In genomic region chr2:14054163-14054562, GRCm38 (mm10) we compare ENCODE assay signal across 14 mouse cellular contexts. TPM values are rescaled to one million over a fixed set of nuclear protein-coding genes. Genes with fewer than 3 reads are reported as not detected.
DNase-seq lines count a peak whose midpoint lies in the region; ATAC-seq and TF ChIP-seq lines count a peak whose summit lies in the region.
"Had no signal": no experiment of that assay in that cellular context is flagged by ENCODE, and none has a peak within 500 bp of the region (broad histone marks: within the 10 kb centered on the region; RNA-seq: fewer than 3 reads in every experiment).

No protein-coding gene starts in this region.

- TF ChIP-seq EP300 in heart, adult 2 months (IDR thresholded peaks at IDR 0.05; ENCODE audit: insufficient read depth, low read depth, low read length), result no peak
- no peak for TF ChIP-seq EP300 in lung, postnatal 0 days (IDR thresholded peaks at IDR 0.05)

- peak overlapping the region; percentile 61; the same call in 1 of the 2 replicates for H3K9ac ChIP-seq in heart, embryonic 11.5 days (ENCODE audit: low read depth, low read length)
- H3K9ac ChIP-seq in heart, adult 2 months (ENCODE audit: low read depth, low read length), result no peak overlapping the region
- no peak overlapping the region for H3K9ac ChIP-seq in lung, postnatal 0 days (replicated peaks; ENCODE audit: low read depth)
- H3K9ac ChIP-seq in liver, embryonic 13.5 days, result no peak overlapping the region; the same call in 1 of the 2 replicates
- H3K9ac ChIP-seq in stomach, embryonic 14.5 days (replicated peaks; ENCODE audit: low read depth, low read length), result no peak overlapping the region

- peak overlapping the region; percentile 77 for H3K4me3 ChIP-seq in heart, embryonic 11.5 days (ENCODE audit: low read depth, low read length)
- H3K4me3 ChIP-seq in heart, adult 2 months, result no peak overlapping the region; the same call in none of the 2 replicates
- no peak overlapping the region for H3K4me3 ChIP-seq in lung, postnatal 0 days (ENCODE audit: low read depth, low read length)
- no peak overlapping the region for H3K4me3 ChIP-seq in lung, adult 2 months (replicated peaks; ENCODE audit: extremely low read depth, low read depth, low read length)
- H3K4me3 ChIP-seq in liver, embryonic 13.5 days (replicated peaks), result peak overlapping the region; percentile 76; the same call in 1 of the 2 replicates
- H3K4me3 ChIP-seq in stomach, embryonic 14.5 days (ENCODE audit: low read depth, low read length), result no peak overlapping the region

- H3K36me3 ChIP-seq in heart, embryonic 11.5 days (ENCODE audit: control insufficient read depth, insufficient read depth, low read length), result no peaks in the 10 kb centered on the region
- no peaks in the 10 kb centered on the region for H3K36me3 ChIP-seq in heart, adult 2 months (ENCODE audit: control insufficient read depth, insufficient read depth, low read length)
- no peaks in the 10 kb centered on the region for H3K36me3 ChIP-seq in lung, postnatal 0 days (ENCODE audit: insufficient read depth, low read length)
- H3K36me3 ChIP-seq in liver, embryonic 13.5 days, result no peaks in the 10 kb centered on the region
- H3K36me3 ChIP-seq in stomach, embryonic 14.5 days (ENCODE audit: control insufficient read depth, insufficient read depth, low read length), result no peaks in the 10 kb centered on the region
- H3K36me3 ChIP-seq: embryonic facial prominence, embryonic 12.5 days had no signal

- no peaks in the 10 kb centered on the region for H3K9me3 ChIP-seq in heart, embryonic 11.5 days (replicated peaks; ENCODE audit: control insufficient read depth, low read length)
- H3K9me3 ChIP-seq in lung, postnatal 0 days (ENCODE audit: low read length), result no peaks in the 10 kb centered on the region
- H3K9me3 ChIP-seq in liver, embryonic 13.5 days (replicated peaks), result no peaks in the 10 kb centered on the region
- H3K9me3 ChIP-seq in stomach, embryonic 14.5 days (ENCODE audit: control insufficient read depth, low read depth, low read length), result no peaks in the 10 kb centered on the region
- H3K9me3 ChIP-seq: embryonic facial prominence, embryonic 12.5 days had no signal

- peak overlapping the region; percentile 97; the same call in 1 of the 2 replicates for H3K27ac ChIP-seq in heart, embryonic 11.5 days (ENCODE audit: low read depth, low read length)
- no peak overlapping the region for H3K27ac ChIP-seq in heart, adult 2 months
- no peak overlapping the region for H3K27ac ChIP-seq in lung, postnatal 0 days (ENCODE audit: low read length)
- H3K27ac ChIP-seq in liver, embryonic 13.5 days, result no peak overlapping the region
- no peak overlapping the region for H3K27ac ChIP-seq in stomach, embryonic 14.5 days (ENCODE audit: low read length)

- TF ChIP-seq POLR2A in heart, adult 2 months (IDR thresholded peaks at IDR 0.05; ENCODE audit: insufficient read depth, low read depth, low read length), result no peak
- no peak for TF ChIP-seq POLR2A in lung, adult 2 months (IDR thresholded peaks at IDR 0.05; ENCODE audit: borderline replicate concordance, extremely low read depth, low read depth, low read length)

- no peak for DNase-seq in heart, adult 2 months
- peak; percentile 26 for DNase-seq in lung, postnatal 0 days (ENCODE audit: low spot score)
- no peak for DNase-seq in lung, adult 2 months
- no peak for DNase-seq in liver, embryonic 13.5 days
- no peak for DNase-seq in embryo, embryonic 9.5 days (ENCODE audit: extremely low spot score)
- DNase-seq in layer of hippocampus, adult 9-11 months, result no peak
- DNase-seq: gastrocnemius, postnatal 14 days; kidney, postnatal 10 days; left cerebral cortex, postnatal 4 days; right cerebral cortex, adult 18-20 months had no signal

- peaks cover 13% of the 10 kb centered on the region for H3K4me1 ChIP-seq in heart, embryonic 11.5 days (ENCODE audit: control insufficient read depth, insufficient read depth, low read length)
- H3K4me1 ChIP-seq in heart, adult 2 months (ENCODE audit: control insufficient read depth, insufficient read depth, low read length), result no peaks in the 10 kb centered on the region
- H3K4me1 ChIP-seq in lung, postnatal 0 days (ENCODE audit: insufficient read depth, low read depth, low read length), result no peaks in the 10 kb centered on the region
- H3K4me1 ChIP-seq in lung, adult 2 months (ENCODE audit: control insufficient read depth, insufficient read depth, low read length), result no peaks in the 10 kb centered on the region
- peaks cover 22% of the 10 kb centered on the region for H3K4me1 ChIP-seq in liver, embryonic 13.5 days (replicated peaks)
- no peaks in the 10 kb centered on the region for H3K4me1 ChIP-seq in stomach, embryonic 14.5 days (ENCODE audit: control insufficient read depth, insufficient read depth, low read length)

- intact Hi-C loops in heart, adult 2 months (cut with DNase I), result loop anchor here (5.0 to 10.0 kb wide), 2 partner anchors 108 to 779 kb away; partner anchors contain the start of gene Rsu1

- H3K79me2 ChIP-seq in heart, adult 2 months (replicated peaks; ENCODE audit: control insufficient read depth, insufficient read depth, low read length), result no peaks in the 10 kb centered on the region; the same call in 1 of the 2 replicates

- WGBS in heart, embryonic 11.5 days (ENCODE audit: insufficient replicate concordance), result 49% methylated on average over 3 of the region's 3 CpGs
- WGBS in heart, adult 2 months, result 70% methylated on average over 3 of the region's 3 CpGs
- WGBS in lung, postnatal 0 days, result 66% methylated on average over 3 of the region's 3 CpGs
- 67% methylated on average over 3 of the region's 3 CpGs for WGBS in lung, adult 2 months
- 66% methylated on average over 3 of the region's 3 CpGs for WGBS in liver, embryonic 13.5 days (ENCODE audit: insufficient replicate concordance)
- WGBS in stomach, embryonic 14.5 days, result 66% methylated on average over 3 of the region's 3 CpGs

- no peaks in the 10 kb centered on the region for H3K27me3 ChIP-seq in heart, embryonic 11.5 days (ENCODE audit: control insufficient read depth, insufficient read depth, low read length)
- H3K27me3 ChIP-seq in heart, adult 2 months (ENCODE audit: control insufficient read depth, insufficient read depth, low read length), result no peaks in the 10 kb centered on the region
- no peaks in the 10 kb centered on the region for H3K27me3 ChIP-seq in lung, postnatal 0 days (replicated peaks; ENCODE audit: insufficient read depth, low read length)
- no peaks in the 10 kb centered on the region for H3K27me3 ChIP-seq in liver, embryonic 13.5 days
- no peaks in the 10 kb centered on the region for H3K27me3 ChIP-seq in stomach, embryonic 14.5 days (ENCODE audit: control insufficient read depth, insufficient read depth, low read length)
- H3K27me3 ChIP-seq: embryonic facial prominence, embryonic 12.5 days had no signal

- ATAC-seq in heart, embryonic 11.5 days (replicated peaks; ENCODE audit: insufficient number of reproducible peaks, low FRiP score, low TSS enrichment), result no peak
- ATAC-seq in lung, postnatal 0 days, result no peak
- ATAC-seq in liver, embryonic 13.5 days (ENCODE audit: low read depth), result no peak
- no peak for ATAC-seq in stomach, embryonic 14.5 days (ENCODE audit: insufficient number of reproducible peaks, insufficient read depth, low FRiP score, low read depth)

- H3K4me2 ChIP-seq in heart, embryonic 11.5 days, result peak overlapping the region; percentile 73
- H3K4me2 ChIP-seq in lung, postnatal 0 days (replicated peaks; ENCODE audit: low read depth, low read length), result no peak overlapping the region
- H3K4me2 ChIP-seq in liver, embryonic 13.5 days, result peak overlapping the region; percentile 91
- H3K4me2 ChIP-seq in stomach, embryonic 14.5 days (replicated peaks; ENCODE audit: low read depth, low read length), result peak overlapping the region; percentile 60

- no peak for TF ChIP-seq CTCF in heart, adult 2 months (IDR thresholded peaks at IDR 0.05)
- TF ChIP-seq CTCF in lung, postnatal 0 days (IDR thresholded peaks at IDR 0.05), result no peak
- no peak for TF ChIP-seq CTCF in lung, adult 2 months (IDR thresholded peaks at IDR 0.05; ENCODE audit: insufficient read depth, low read length)

RNA-seq across cellular contexts. Expression of gene Hacd1, which starts 1.8 kb away (rescaled TPM):
- 260 and 270 TPM in 2 replicates for polyA plus RNA-seq in heart, embryonic 11.5 days (2014; fragmentation: Nextera tagmentation; extraction: Ambion mirVana)
- total RNA-seq in heart, adult 2 months (2021), result 10 to 100 TPM; 69.3 to 71.0 TPM
- polyA plus RNA-seq in heart, adult 2 months (2012; rRNA removed), result 95.8 and 170 TPM in 2 replicates
- polyA plus RNA-seq in lung, postnatal 0 days (2015; fragmentation: Nextera tagmentation; extraction: Ambion mirVana), result 105 and 106 TPM in 2 replicates
- polyA plus RNA-seq in lung, adult 2 months (2012; rRNA removed), result 23.6 and 28.2 TPM in 2 replicates
- 64.6 and 65.4 TPM in 2 replicates for polyA plus RNA-seq in liver, embryonic 13.5 days (2015; fragmentation: Nextera tagmentation; extraction: Ambion mirVana)
- polyA plus RNA-seq in stomach, embryonic 14.5 days (2014; fragmentation: Nextera tagmentation; extraction: Ambion mirVana), result 127 and 131 TPM in 2 replicates
- total RNA-seq: monocyte, adult 5-6 weeks had no signal

RNA-seq across cellular contexts. Expression of gene Stam, which starts 19.7 kb away (rescaled TPM):
- polyA plus RNA-seq in heart, embryonic 11.5 days (2014; fragmentation: Nextera tagmentation; extraction: Ambion mirVana), result 63.3 and 76.9 TPM in 2 replicates
- total RNA-seq in heart, adult 2 months (2021), result 10 to 100 TPM; 23.0 to 23.9 TPM
- 8.8 and 13.9 TPM in 2 replicates for polyA plus RNA-seq in heart, adult 2 months (2012; rRNA removed)
- 46.7 and 51.8 TPM in 2 replicates for polyA plus RNA-seq in lung, postnatal 0 days (2015; fragmentation: Nextera tagmentation; extraction: Ambion mirVana)
- polyA plus RNA-seq in lung, adult 2 months (2012; rRNA removed), result 13.7 and 15.3 TPM in 2 replicates
- polyA plus RNA-seq in liver, embryonic 13.5 days (2015; fragmentation: Nextera tagmentation; extraction: Ambion mirVana), result 25.9 and 32.1 TPM in 2 replicates
- 92.1 and 95.9 TPM in 2 replicates for polyA plus RNA-seq in stomach, embryonic 14.5 days (2014; fragmentation: Nextera tagmentation; extraction: Ambion mirVana)

Comparison
In these comparisons a context has a peak if more than half of its experiments do, and no peak if none do; other contexts are left out.
1. H3K4me3 ChIP-seq: peak in heart, embryonic 11.5 days (single experiment) and liver, embryonic 13.5 days (single experiment); none in heart, adult 2 months (single experiment), lung, postnatal 0 days (single experiment), lung, adult 2 months (single experiment) and stomach, embryonic 14.5 days (single experiment).